Mouse (Mus musculus) forebrain, embryonic 14.5 days (tissue): ENCODE measurements around the gene Zfp687. TPM values are rescaled to one million over a fixed set of nuclear protein-coding genes. Genes with fewer than 3 reads are reported as not detected.

ENCODE experiments used
- ATAC-seq: fragments of 200-750 bp; cut with Nextera tagmentation; 2 replicates; pipeline ENCODE4 v1.8.0; 2017; ENCODE audit warnings: mild to moderate bottlenecking, moderate library complexity
- DNase-seq: peaks from one replicate; pipeline ENCODE4 v3.0.0-alpha.2; 2015; ENCODE audit warnings: low spot score
- H3K27ac ChIP-seq: fragments of 300-500 bp; sonication (generic); 2 replicates; pipeline ENCODE4 v1.5.1; 2014; ENCODE audit warnings: low read depth, mild to moderate bottlenecking, control low read depth, low read length, moderate library complexity
- H3K27me3 ChIP-seq: fragments of 300-500 bp; sonication (generic); replicated peaks from 2 replicates; pipeline ENCODE4 v1.6.1; 2014; ENCODE audit warnings: low read length, control low read depth, mixed read lengths; ENCODE audit not compliant: control insufficient read depth, insufficient read depth
- H3K36me3 ChIP-seq: fragments of 300-500 bp; sonication (generic); 2 replicates; pipeline ENCODE4 v1.6.1; 2014; ENCODE audit warnings: low read length, control low read depth; ENCODE audit not compliant: control insufficient read depth, insufficient read depth
- H3K4me1 ChIP-seq: fragments of 300-500 bp; sonication (generic); 2 replicates; pipeline ENCODE4 v1.6.1; 2014; ENCODE audit warnings: antibody characterized with exemption, low read length, control low read depth; ENCODE audit not compliant: control insufficient read depth, insufficient read depth
- H3K4me2 ChIP-seq: fragments of 300-500 bp; sonication (generic); 2 replicates; pipeline ENCODE4 v1.6.1; 2014; ENCODE audit warnings: mild to moderate bottlenecking, control low read depth, low read length
- H3K4me3 ChIP-seq: fragments of 300-500 bp; sonication (generic); 2 replicates; pipeline ENCODE4 v1.5.1; 2014; ENCODE audit warnings: low read depth, low read length, control low read depth
- H3K9ac ChIP-seq: fragments of 300-500 bp; sonication (generic); 2 replicates; pipeline ENCODE4 v1.6.1; 2014; ENCODE audit warnings: mild to moderate bottlenecking, low read length, control low read depth, moderate library complexity
- H3K9me3 ChIP-seq: fragments of 300-500 bp; sonication (generic); replicated peaks from 2 replicates; pipeline ENCODE4 v1.6.1; 2016; ENCODE audit warnings: low read length, control low read depth, mixed read lengths; ENCODE audit not compliant: control insufficient read depth
- WGBS: fragments of 180-500 bp; shearing (Covaris S2); extraction: QIAGEN DNeasy Blood & Tissue Kit; methylation state at CpG from one replicate; pipeline ENCODE4 v1.1.7; 2014; 5-methylcytosine and 5-hydroxymethylcytosine counted together
- polyA plus RNA-seq: library from polyadenylated mRNA; unstranded; fragments of >200 nt; fragmentation: Nextera tagmentation; extraction: Ambion mirVana; gene quantifications from 2 replicates; pipeline ENCODE4 v1.2.1, GENCODE M21; 2014

Gene Zfp687
- 16.4 and 21.8 TPM in 2 replicates for polyA plus RNA-seq

GRCm38 (mm10) chr3:95015337-95015872, at the start of gene Zfp687:
Zfp687 (minus strand) TSS chr3:95015448.
- WGBS: under 1% methylated on average over 35 of the region's 37 CpGs
- ATAC-seq (peak; percentile 99), DNase-seq (peak; percentile 100)
- Histone ChIP-seq H3K36me3 (peaks cover 19% of the 10 kb centered on the region), H3K27ac (peak within 1 kb of the TSS; percentile 95), H3K4me1 (peaks cover 15% of the 10 kb centered on the region), H3K9me3 (no peaks in the 10 kb centered on the region), H3K9ac (peak within 1 kb of the TSS; percentile 79), H3K4me3 (peak within 1 kb of the TSS; percentile 74), H3K27me3 (no peaks in the 10 kb centered on the region), H3K4me2 (peak within 1 kb of the TSS; percentile 97)

- Histone ChIP-seq H3K4me3 (no peak overlapping the region), H3K9me3 (no peaks in the 10 kb centered on the region), H3K4me2 (no peak overlapping the region), H3K36me3 (peaks cover 96% of the 10 kb centered on the region), H3K4me1 (no peaks in the 10 kb centered on the region), H3K27me3 (no peaks in the 10 kb centered on the region), H3K27ac (no peak overlapping the region), H3K9ac (no peak overlapping the region)
- 91% methylated on average over 4 of the region's 4 CpGs for WGBS
- ATAC-seq (no peak), DNase-seq (no peak)
Measured at GRCm38 (mm10) chr3:95063741-95064140, 48.5 kb upstream of the Zfp687 start.

- Histone ChIP-seq H3K4me1 (no peaks in the 10 kb centered on the region), H3K4me2 (no peak overlapping the region), H3K27me3 (no peaks in the 10 kb centered on the region), H3K36me3 (peaks cover 54% of the 10 kb centered on the region), H3K4me3 (no peak overlapping the region), H3K9ac (no peak overlapping the region), H3K9me3 (no peaks in the 10 kb centered on the region), H3K27ac (no peak overlapping the region)
- WGBS: 80% methylated on average over 8 of the region's 8 CpGs
- ATAC-seq (no peak), DNase-seq (no peak)
Measured at GRCm38 (mm10) chr3:95058078-95058477, 42.8 kb upstream of the Zfp687 start.

GRCm38 (mm10) chr3:95056275-95056674, 41.0 kb upstream of the Zfp687 start:
- Histone ChIP-seq H3K36me3 (peaks cover 38% of the 10 kb centered on the region), H3K4me3 (no peak overlapping the region), H3K4me1 (no peaks in the 10 kb centered on the region), H3K27me3 (no peaks in the 10 kb centered on the region), H3K9me3 (no peaks in the 10 kb centered on the region), H3K27ac (no peak overlapping the region), H3K9ac (no peak overlapping the region), H3K4me2 (no peak overlapping the region)
- peak; percentile 27 for DNase-seq
- WGBS: 91% methylated on average over 7 of the region's 7 CpGs
- no peak for ATAC-seq

GRCm38 (mm10) chr3:95054481-95055260, 39.4 kb upstream of the Zfp687 start:
- H3K4me1 ChIP-seq: no peaks in the 10 kb centered on the region
- 48% methylated on average over 10 of the region's 10 CpGs for WGBS
- DNase-seq: peak; percentile 34

GRCm38 (mm10) chr3:95053701-95054100, 38.5 kb upstream of the Zfp687 start:
- H3K4me1 ChIP-seq: no peaks in the 10 kb centered on the region
- no peaks in the 10 kb centered on the region for H3K9me3 ChIP-seq
- peaks cover 12% of the 10 kb centered on the region for H3K36me3 ChIP-seq
- H3K27me3 ChIP-seq: no peaks in the 10 kb centered on the region
- H3K9ac ChIP-seq: no peak overlapping the region
- no peak overlapping the region for H3K27ac ChIP-seq
- ATAC-seq (peak; percentile 20; the same call in 1 of the 2 replicates), DNase-seq (peak; percentile 72)
- H3K4me2 ChIP-seq: no peak overlapping the region
- H3K4me3 ChIP-seq: no peak overlapping the region
- WGBS: 35% methylated on average over 3 of the region's 3 CpGs

More at GRCm38 (mm10) chr3:95054481-95055260, 39.4 kb upstream of the Zfp687 start:
- no peak for ATAC-seq
- no peaks in the 10 kb centered on the region for H3K9me3 ChIP-seq
- H3K9ac ChIP-seq: no peak overlapping the region
- no peak overlapping the region for H3K27ac ChIP-seq
- H3K4me2 ChIP-seq: no peak overlapping the region
- no peak overlapping the region for H3K4me3 ChIP-seq
- H3K27me3 ChIP-seq: no peaks in the 10 kb centered on the region
- peaks cover 22% of the 10 kb centered on the region for H3K36me3 ChIP-seq

- H3K4me3 ChIP-seq: no peak overlapping the region
- ATAC-seq (peak; percentile 52; the same call in 1 of the 2 replicates), DNase-seq (peak; percentile 84)
- no peak overlapping the region for H3K9ac ChIP-seq
- no peak overlapping the region for H3K27ac ChIP-seq
- peaks cover 4% of the 10 kb centered on the region for H3K36me3 ChIP-seq
- H3K4me2 ChIP-seq: no peak overlapping the region
- WGBS: 43% methylated on average over 1 of the region's 1 CpGs
- H3K27me3 ChIP-seq: no peaks in the 10 kb centered on the region
- no peaks in the 10 kb centered on the region for H3K9me3 ChIP-seq
- H3K4me1 ChIP-seq: no peaks in the 10 kb centered on the region
Measured at GRCm38 (mm10) chr3:95052959-95053358, 37.7 kb upstream of the Zfp687 start.

GRCm38 (mm10) chr3:95047914-95048313, 32.7 kb upstream of the Zfp687 start:
- 81% methylated on average over 3 of the region's 3 CpGs for WGBS
- no peaks in the 10 kb centered on the region for H3K27me3 ChIP-seq

More at GRCm38 (mm10) chr3:95047914-95048313, 32.7 kb upstream of the Zfp687 start:
- Histone ChIP-seq H3K4me2 (no peak overlapping the region), H3K4me1 (no peaks in the 10 kb centered on the region), H3K27ac (no peak overlapping the region), H3K36me3 (no peaks in the 10 kb centered on the region), H3K4me3 (no peak overlapping the region), H3K9me3 (no peaks in the 10 kb centered on the region), H3K9ac (no peak overlapping the region)
- DNase-seq (no peak), ATAC-seq (no peak)
